Mouse (Mus musculus) hindbrain, embryonic 10.5 days (tissue): ENCODE measurements at regions not wholly inside any gene's neighbourhood (a gene's known extent, or its start where the extent isn't known, plus 50 kb on each side); places are given as distances from the start of the nearest gene placed in this dataset.

ENCODE experiments used
- DNase-seq: peaks from one replicate; pipeline ENCODE4 v3.0.0-alpha.2; 2017; ENCODE audit warnings: low spot score
- H3K27ac ChIP-seq: fragments of 300-500 bp; sonication (generic); 2 replicates; pipeline ENCODE4 v1.5.1; 2016; ENCODE audit warnings: mild to moderate bottlenecking, moderate library complexity
- H3K27me3 ChIP-seq: fragments of 300-500 bp; sonication (generic); 2 replicates; pipeline ENCODE4 v1.6.1; 2016; ENCODE audit warnings: mild to moderate bottlenecking; ENCODE audit not compliant: poor library complexity, insufficient read depth, severe bottlenecking
- H3K36me3 ChIP-seq: fragments of 300-500 bp; sonication (generic); 2 replicates; pipeline ENCODE4 v1.6.1; 2016; ENCODE audit warnings: mild to moderate bottlenecking, moderate library complexity
- H3K4me1 ChIP-seq: fragments of 300-500 bp; sonication (generic); replicated peaks from 2 replicates; pipeline ENCODE4 v1.6.1; 2016; ENCODE audit warnings: mild to moderate bottlenecking
- H3K4me3 ChIP-seq: fragments of 300-500 bp; sonication (generic); 2 replicates; pipeline ENCODE4 v1.5.1; 2016; ENCODE audit warnings: mild to moderate bottlenecking, moderate library complexity
- H3K9me3 ChIP-seq: fragments of 300-500 bp; sonication (generic); 2 replicates; pipeline ENCODE4 v1.6.1; 2016; ENCODE audit warnings: mild to moderate bottlenecking, moderate library complexity
- WGBS: fragments of 180-500 bp; shearing (Covaris S2); methylation state at CpG from one replicate; pipeline ENCODE4 v1.1.7; 2016; 5-methylcytosine and 5-hydroxymethylcytosine counted together

- Histone ChIP-seq H3K4me1 (peaks cover 8% of the 10 kb centered on the region), H3K36me3 (no peaks in the 10 kb centered on the region), H3K4me3 (no peak overlapping the region), H3K9me3 (no peaks in the 10 kb centered on the region), H3K27me3 (no peaks in the 10 kb centered on the region), H3K27ac (peak overlapping the region; percentile 25; the same call in 1 of the 2 replicates)
- DNase-seq: peak; percentile 67
- 51% methylated on average over 17 of the region's 17 CpGs for WGBS
Observed at GRCm38 (mm10) chr1:34700237-34701030, 121.0 kb downstream of the Amer3 start.

- Histone ChIP-seq H3K4me3 (no peak overlapping the region), H3K4me1 (peaks cover 8% of the 10 kb centered on the region), H3K27me3 (no peaks in the 10 kb centered on the region), H3K36me3 (no peaks in the 10 kb centered on the region), H3K9me3 (no peaks in the 10 kb centered on the region), H3K27ac (no peak overlapping the region)
- DNase-seq: no peak
- 78% methylated on average over 7 of the region's 7 CpGs for WGBS
Observed at GRCm38 (mm10) chr1:34701436-34701835, 122.0 kb downstream of the Amer3 start.

GRCm38 (mm10) chr1:34709089-34709488 is 129.6 kb downstream of the Amer3 start:
- 85% methylated on average over 2 of the region's 2 CpGs for WGBS
- Histone ChIP-seq H3K27ac (no peak overlapping the region), H3K4me3 (no peak overlapping the region), H3K36me3 (no peaks in the 10 kb centered on the region), H3K4me1 (no peaks in the 10 kb centered on the region; the same call in 1 of the 2 replicates), H3K9me3 (no peaks in the 10 kb centered on the region), H3K27me3 (no peaks in the 10 kb centered on the region)
- no peak for DNase-seq

DNA sequence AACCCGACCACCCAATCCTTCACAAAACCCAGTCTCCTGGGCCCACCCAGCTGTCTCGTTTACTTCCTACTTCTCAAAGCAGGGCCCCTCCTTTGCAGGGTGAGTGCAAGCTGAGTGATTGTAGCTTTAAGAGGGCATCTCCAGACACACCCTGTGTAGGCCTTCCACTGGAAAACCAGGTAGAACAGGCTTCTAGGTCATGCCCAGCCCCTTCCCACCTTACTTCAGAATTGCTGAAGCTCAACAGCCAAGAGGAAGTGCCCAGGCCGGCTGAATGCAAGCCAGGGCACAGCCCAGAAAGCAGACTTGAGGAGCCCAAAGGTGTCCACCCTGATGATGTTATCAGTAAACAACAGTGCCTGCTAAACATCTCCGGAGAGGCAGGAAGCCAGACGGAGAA is 120.2 kb downstream of the Fam168b start:
- no peaks in the 10 kb centered on the region for H3K9me3 ChIP-seq
- H3K4me1 ChIP-seq: no peaks in the 10 kb centered on the region
- no peak for DNase-seq
- no peak overlapping the region for H3K4me3 ChIP-seq
- 82% methylated on average over 5 of the region's 5 CpGs for WGBS
- no peak overlapping the region for H3K27ac ChIP-seq
- no peaks in the 10 kb centered on the region for H3K27me3 ChIP-seq
- no peaks in the 10 kb centered on the region; the same call in 1 of the 2 replicates for H3K36me3 ChIP-seq

DNA sequence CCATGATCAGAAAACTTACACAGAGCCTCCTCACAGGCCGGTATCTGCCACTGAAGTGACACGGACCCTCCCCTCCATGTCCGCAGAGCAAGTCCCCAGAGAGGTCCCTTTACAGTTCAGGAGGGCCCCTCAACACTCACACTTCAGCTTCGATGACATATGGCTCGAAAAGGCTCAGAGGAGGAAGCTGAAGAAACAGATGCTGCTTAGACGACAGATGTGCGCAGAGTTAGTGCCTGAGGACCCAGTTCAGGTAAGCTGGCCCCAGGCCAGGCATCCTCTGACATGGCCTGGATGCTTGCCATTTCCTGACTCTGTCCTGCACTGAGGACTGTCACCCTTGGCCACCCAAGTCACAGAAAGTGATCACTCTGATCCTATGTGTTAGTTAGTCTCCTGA is 110.7 kb downstream of the Fam168b start:
- WGBS: 75% methylated on average over 7 of the region's 7 CpGs

GRCm38 (mm10) chr1:34733026-34733913 is 109.6 kb downstream of the Fam168b start:
- 89% methylated on average over 17 of the region's 17 CpGs for WGBS
- H3K4me3 ChIP-seq: no peak overlapping the region
- no peaks in the 10 kb centered on the region; the same call in 1 of the 2 replicates for H3K4me1 ChIP-seq
- H3K27ac ChIP-seq: no peak overlapping the region
- H3K27me3 ChIP-seq: no peaks in the 10 kb centered on the region
- DNase-seq: no peak
- no peaks in the 10 kb centered on the region for H3K9me3 ChIP-seq
- no peaks in the 10 kb centered on the region for H3K36me3 ChIP-seq

More for the DNA sequence above, 110.7 kb downstream of the Fam168b start:
- no peak for DNase-seq
- no peaks in the 10 kb centered on the region for H3K4me1 ChIP-seq
- H3K4me3 ChIP-seq: no peak overlapping the region
- no peaks in the 10 kb centered on the region for H3K27me3 ChIP-seq
- no peak overlapping the region for H3K27ac ChIP-seq
- no peaks in the 10 kb centered on the region for H3K9me3 ChIP-seq
- H3K36me3 ChIP-seq: no peaks in the 10 kb centered on the region

GRCm38 (mm10) chr1:34738386-34739067 is 104.3 kb downstream of the Fam168b start:
- no peaks in the 10 kb centered on the region for H3K36me3 ChIP-seq
- peaks cover 14% of the 10 kb centered on the region for H3K4me1 ChIP-seq
- H3K27me3 ChIP-seq: no peaks in the 10 kb centered on the region
- 53% methylated on average over 14 of the region's 14 CpGs for WGBS
- H3K27ac ChIP-seq: no peak overlapping the region
- no peaks in the 10 kb centered on the region for H3K9me3 ChIP-seq
- no peak overlapping the region for H3K4me3 ChIP-seq
- DNase-seq: peak; percentile 51

GRCm38 (mm10) chr1:34739621-34740020 is 103.2 kb downstream of the Fam168b start:
- 62% methylated on average over 4 of the region's 4 CpGs for WGBS
- Histone ChIP-seq H3K9me3 (no peaks in the 10 kb centered on the region), H3K4me1 (peaks cover 14% of the 10 kb centered on the region), H3K36me3 (no peaks in the 10 kb centered on the region), H3K27ac (no peak overlapping the region), H3K27me3 (no peaks in the 10 kb centered on the region), H3K4me3 (no peak overlapping the region)
- DNase-seq: no peak

- 60% methylated on average over 7 of the region's 7 CpGs for WGBS
- no peak for DNase-seq
- no peaks in the 10 kb centered on the region for H3K36me3 ChIP-seq
- H3K27me3 ChIP-seq: 0 out of 2 replicates have a peak, but pooled peaks cover 4% of the 10 kb centered on the region
- H3K9me3 ChIP-seq: no peaks in the 10 kb centered on the region
- H3K4me3 ChIP-seq: no peak overlapping the region
- H3K4me1 ChIP-seq: peaks cover 14% of the 10 kb centered on the region
- no peak overlapping the region for H3K27ac ChIP-seq
Observed at GRCm38 (mm10) chr1:34740891-34741290, 102.0 kb downstream of the Fam168b start.

DNA sequence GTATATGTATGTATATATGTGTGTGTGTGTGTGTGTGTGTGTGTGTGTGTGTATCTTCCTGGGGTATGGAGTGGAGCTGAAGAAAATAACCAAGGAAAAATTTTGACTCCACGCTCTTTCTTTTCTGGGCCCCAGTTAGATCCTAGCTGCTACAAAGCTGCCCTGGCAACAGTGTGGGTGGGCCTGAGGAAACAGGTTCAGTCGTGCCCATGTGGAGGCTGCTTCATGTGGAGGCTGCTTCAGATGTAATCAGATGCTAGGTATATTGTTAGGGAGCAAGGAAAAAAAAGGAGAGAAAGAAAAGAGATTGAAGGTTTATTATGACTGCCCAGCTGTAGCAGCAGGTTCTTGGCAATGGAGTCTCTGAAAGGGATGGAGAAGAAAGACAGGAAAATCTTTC is 100.6 kb downstream of the Fam168b start:
- H3K27ac ChIP-seq: no peak overlapping the region
- H3K4me3 ChIP-seq: no peak overlapping the region
- 62% methylated on average over 2 of the region's 2 CpGs for WGBS
- H3K27me3 ChIP-seq: 0 out of 2 replicates have a peak, but pooled peaks cover 9% of the 10 kb centered on the region
- H3K36me3 ChIP-seq: no peaks in the 10 kb centered on the region
- H3K4me1 ChIP-seq: peaks cover 14% of the 10 kb centered on the region
- no peaks in the 10 kb centered on the region for H3K9me3 ChIP-seq
- DNase-seq: no peak

GRCm38 (mm10) chr1:34745881-34746280 is 97.0 kb downstream of the Fam168b start:
- WGBS: 80% methylated on average over 6 of the region's 6 CpGs
- Histone ChIP-seq H3K4me1 (peaks cover 22% of the 10 kb centered on the region), H3K4me3 (no peak overlapping the region), H3K27ac (no peak overlapping the region), H3K9me3 (no peaks in the 10 kb centered on the region), H3K36me3 (no peaks in the 10 kb centered on the region), H3K27me3 (peaks cover 43% of the 10 kb centered on the region)
- no peak for DNase-seq

DNA sequence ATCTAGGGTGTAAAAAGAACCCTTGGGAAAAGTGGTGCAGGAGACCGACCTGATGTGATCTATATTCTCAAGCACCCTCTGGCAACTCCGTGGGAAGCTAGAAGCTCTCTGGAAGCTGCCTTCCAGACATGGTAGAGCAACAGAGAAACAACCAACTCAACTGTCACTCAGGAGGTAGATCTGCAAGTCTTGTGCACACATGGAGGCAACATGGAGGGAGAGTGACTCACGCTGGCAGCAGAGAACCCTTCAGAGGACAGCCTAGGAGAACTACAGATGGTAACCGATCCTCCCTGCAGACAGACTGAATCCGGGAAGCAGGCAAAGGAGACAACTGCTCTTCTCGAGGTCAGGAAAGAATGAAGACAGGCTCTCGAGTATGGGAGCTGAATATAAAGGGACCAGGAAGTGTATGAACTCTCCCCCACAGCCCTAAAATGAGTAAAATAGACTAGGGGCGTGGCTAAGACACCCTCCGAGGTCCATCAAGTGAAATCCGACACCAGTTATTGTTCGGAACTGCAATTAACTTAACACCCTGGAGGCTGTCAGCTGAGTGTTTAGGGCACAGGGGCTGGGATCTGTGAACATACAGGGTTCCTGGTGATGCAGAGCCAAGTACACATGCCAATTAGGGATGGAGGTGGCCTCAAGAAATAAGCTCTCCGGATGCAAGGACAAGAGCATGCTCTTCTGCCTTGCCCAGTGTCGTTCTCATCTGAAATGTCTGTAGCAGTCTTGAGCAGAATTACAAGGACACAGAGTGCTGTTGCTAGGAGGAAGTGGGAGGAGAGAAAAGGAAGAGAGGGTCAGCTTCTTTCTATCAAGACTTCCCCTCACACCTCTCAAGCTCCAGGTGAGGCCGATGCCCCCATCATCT is 93.5 kb downstream of the Fam168b start:
- peaks cover 76% of the 10 kb centered on the region for H3K27me3 ChIP-seq
- DNase-seq: peak; percentile 29
- 11% methylated on average over 14 of the region's 14 CpGs for WGBS
- H3K36me3 ChIP-seq: no peaks in the 10 kb centered on the region
- no peak overlapping the region for H3K27ac ChIP-seq
- H3K4me1 ChIP-seq: peaks cover 26% of the 10 kb centered on the region
- peak overlapping the region; percentile 74 for H3K4me3 ChIP-seq
- H3K9me3 ChIP-seq: no peaks in the 10 kb centered on the region
